Mouse (Mus musculus): Measurements from ENCODE around the gene Hist1h1d. TPM values are rescaled to one million over a fixed set of nuclear protein-coding genes. Genes with fewer than 3 reads are reported as not detected.
A peak's percentile ranks its signal among the peaks of the same experiment; 100 is the strongest.
"Not testable (repeated sequence)": the region's sequence is repeated elsewhere in the genome, so short reads cannot be mapped to it uniquely, and the experiment has no call there.

Hist1h1d gene
- polyA plus RNA-seq, 1 experiment from 2014 or later: 0.21 TPM

GRCm38 (mm10) chr13:23583387-23584068 lies 30.5 kb downstream of the Hist1h1d start:
- Histone ChIP-seq H3K4me3 (ENCODE audit: low read depth, low read length) (no peak overlapping the region), H3K27me3 (replicated peaks; ENCODE audit: control insufficient read depth, insufficient read depth, low read length) (no peaks in the 10 kb centered on the region), H3K9ac (ENCODE audit: low read depth, low read length) (no peak overlapping the region), H3K4me1 (replicated peaks; ENCODE audit: control insufficient read depth, insufficient read depth, low read length) (no peaks in the 10 kb centered on the region), H3K27ac (ENCODE audit: low read depth, low read length) (no peak overlapping the region), H3K9me3 (ENCODE audit: control insufficient read depth) (no peaks in the 10 kb centered on the region), H3K36me3 (ENCODE audit: control insufficient read depth, insufficient read depth) (no peaks in the 10 kb centered on the region), H3K4me2 (replicated peaks; ENCODE audit: low read depth) (peak overlapping the region; percentile 85; the same call in 1 of the 2 replicates)
- TF ChIP-seq CTCF (IDR thresholded peaks at IDR 0.05; ENCODE audit: low read depth): no peak
- no peak for ATAC-seq

- H3K4me2 ChIP-seq (replicated peaks; ENCODE audit: low read depth): peak overlapping the region; percentile 85
- TF ChIP-seq CTCF (IDR thresholded peaks at IDR 0.05; ENCODE audit: low read depth): no peak
- peak overlapping the region; percentile 54; the same call in 1 of the 2 replicates for H3K4me3 ChIP-seq (ENCODE audit: low read depth, low read length)
- peak overlapping the region; percentile 95; the same call in 1 of the 2 replicates for H3K27ac ChIP-seq (ENCODE audit: low read depth, low read length)
- ATAC-seq: no peak
- no peaks in the 10 kb centered on the region for H3K27me3 ChIP-seq (replicated peaks; ENCODE audit: control insufficient read depth, insufficient read depth, low read length)
- H3K9me3 ChIP-seq (ENCODE audit: control insufficient read depth): no peaks in the 10 kb centered on the region
- H3K9ac ChIP-seq (ENCODE audit: low read depth, low read length): peak overlapping the region; percentile 61
- no peaks in the 10 kb centered on the region for H3K4me1 ChIP-seq (replicated peaks; ENCODE audit: control insufficient read depth, insufficient read depth, low read length)
- no peaks in the 10 kb centered on the region for H3K36me3 ChIP-seq (ENCODE audit: control insufficient read depth, insufficient read depth)
These were observed 31.3 kb downstream of the Hist1h1d start for GRCm38 (mm10) chr13:23584331-23584730.

GRCm38 (mm10) chr13:23585029-23585441 lies 32.0 kb downstream of the Hist1h1d start:
- peak overlapping the region; percentile 95 for H3K27ac ChIP-seq (ENCODE audit: low read depth, low read length)
- peak; percentile 14; the same call in 1 of the 2 replicates for ATAC-seq
- no peak for TF ChIP-seq CTCF (IDR thresholded peaks at IDR 0.05; ENCODE audit: low read depth)
- H3K27me3 ChIP-seq (replicated peaks; ENCODE audit: control insufficient read depth, insufficient read depth, low read length): no peaks in the 10 kb centered on the region
- peak overlapping the region; percentile 61 for H3K9ac ChIP-seq (ENCODE audit: low read depth, low read length)
- peak overlapping the region; percentile 85 for H3K4me2 ChIP-seq (replicated peaks; ENCODE audit: low read depth)
- peak overlapping the region; percentile 54 for H3K4me3 ChIP-seq (ENCODE audit: low read depth, low read length)
- WGBS: under 1% methylated on average over 21 of the region's 21 CpGs
- H3K36me3 ChIP-seq (ENCODE audit: control insufficient read depth, insufficient read depth): no peaks in the 10 kb centered on the region
- no peaks in the 10 kb centered on the region for H3K4me1 ChIP-seq (replicated peaks; ENCODE audit: control insufficient read depth, insufficient read depth, low read length)
- no peaks in the 10 kb centered on the region for H3K9me3 ChIP-seq (ENCODE audit: control insufficient read depth)

- not testable (repeated sequence) for H3K36me3 ChIP-seq (ENCODE audit: control insufficient read depth, insufficient read depth); H3K27me3 ChIP-seq (replicated peaks; ENCODE audit: control insufficient read depth, insufficient read depth, low read length); H3K4me1 ChIP-seq (replicated peaks; ENCODE audit: control insufficient read depth, insufficient read depth, low read length); H3K9me3 ChIP-seq (ENCODE audit: control insufficient read depth)
- ATAC-seq: peak; percentile 82
- Histone ChIP-seq H3K4me3 (ENCODE audit: low read depth, low read length) (peak overlapping the region; percentile 54), H3K9ac (ENCODE audit: low read depth, low read length) (peak overlapping the region; percentile 61), H3K27ac (ENCODE audit: low read depth, low read length) (peak overlapping the region; percentile 95), H3K4me2 (replicated peaks; ENCODE audit: low read depth) (peak overlapping the region; percentile 85)
- 0% methylated on average over 24 of the region's 36 CpGs for WGBS
These were observed 32.5 kb downstream of the Hist1h1d start for GRCm38 (mm10) chr13:23585442-23586098.

- Histone ChIP-seq H3K36me3 (ENCODE audit: control insufficient read depth, insufficient read depth) (no peaks in the 10 kb centered on the region), H3K27me3 (replicated peaks; ENCODE audit: control insufficient read depth, insufficient read depth, low read length) (no peaks in the 10 kb centered on the region), H3K9me3 (ENCODE audit: control insufficient read depth) (no peaks in the 10 kb centered on the region), H3K27ac (ENCODE audit: low read depth, low read length) (peak overlapping the region; percentile 76), H3K9ac (ENCODE audit: low read depth, low read length) (peak overlapping the region; percentile 38; the same call in 1 of the 2 replicates), H3K4me2 (replicated peaks; ENCODE audit: low read depth) (peak overlapping the region; percentile 85), H3K4me3 (ENCODE audit: low read depth, low read length) (peak overlapping the region; percentile 54), H3K4me1 (replicated peaks; ENCODE audit: control insufficient read depth, insufficient read depth, low read length) (no peaks in the 10 kb centered on the region)
- 1% methylated on average over 22 of the region's 22 CpGs for WGBS
- ATAC-seq: no peak
- TF ChIP-seq CTCF (IDR thresholded peaks at IDR 0.05; ENCODE audit: low read depth): no peak
These were observed 33.3 kb downstream of the Hist1h1d start for GRCm38 (mm10) chr13:23586099-23586939.

GRCm38 (mm10) chr13:23586940-23587225 lies 33.8 kb downstream of the Hist1h1d start:
- ATAC-seq: no peak
- Histone ChIP-seq H3K27me3 (replicated peaks; ENCODE audit: control insufficient read depth, insufficient read depth, low read length) (no peaks in the 10 kb centered on the region), H3K4me3 (ENCODE audit: low read depth, low read length) (peak overlapping the region; percentile 54), H3K27ac (ENCODE audit: low read depth, low read length) (peak overlapping the region; percentile 76), H3K9ac (ENCODE audit: low read depth, low read length) (peak overlapping the region; percentile 38; the same call in 1 of the 2 replicates), H3K9me3 (ENCODE audit: control insufficient read depth) (no peaks in the 10 kb centered on the region), H3K36me3 (ENCODE audit: control insufficient read depth, insufficient read depth) (no peaks in the 10 kb centered on the region), H3K4me2 (replicated peaks; ENCODE audit: low read depth) (peak overlapping the region; percentile 85), H3K4me1 (replicated peaks; ENCODE audit: control insufficient read depth, insufficient read depth, low read length) (no peaks in the 10 kb centered on the region)
- WGBS: 3% methylated on average over 1 of the region's 1 CpGs
- TF ChIP-seq CTCF (IDR thresholded peaks at IDR 0.05; ENCODE audit: low read depth): no peak

All from intestine, postnatal 0 days (tissue).